10 mouse cellular contexts compared by ENCODE assay signal in the genomic region with DNA sequence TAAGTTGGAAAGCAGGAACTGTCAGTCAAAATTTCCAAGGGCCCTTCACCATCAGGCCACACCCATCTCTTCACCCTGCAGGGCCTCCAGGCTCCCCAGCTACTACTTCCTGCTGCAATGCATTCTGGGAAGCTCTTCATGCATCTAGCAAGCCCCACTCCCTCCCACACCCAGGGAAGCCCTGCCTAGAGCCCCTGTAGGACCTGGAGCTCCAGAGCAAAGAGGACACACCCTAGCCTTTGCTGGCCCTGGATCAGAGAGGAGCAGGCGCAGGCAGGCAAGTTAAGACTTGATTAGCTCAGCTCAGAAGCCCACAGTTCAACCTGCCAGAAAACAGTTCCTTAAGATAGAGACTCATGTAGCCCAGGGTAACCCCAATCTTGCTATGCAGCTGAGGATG. TPM values are rescaled to one million over a fixed set of nuclear protein-coding genes. Genes with fewer than 3 reads are reported as not detected.
A peak's percentile ranks its signal among the peaks of the same experiment; 100 is the strongest.
DNase-seq lines count a peak whose midpoint lies in the region; ATAC-seq and TF ChIP-seq lines count a peak whose summit lies in the region.
"Had no signal": no experiment of that assay in that cellular context is flagged by ENCODE, and none has a peak within 500 bp of the region (broad histone marks: within the 10 kb centered on the region; RNA-seq: fewer than 3 reads in every experiment).

No protein-coding gene starts in this region.

- peak; percentile 85 for ATAC-seq in liver, postnatal 0 days
- peak; percentile 81 for ATAC-seq in stomach, embryonic 15.5 days (ENCODE audit: insufficient read depth, low FRiP score, low read depth)

- H3K9ac ChIP-seq in liver, postnatal 0 days (replicated peaks), result no peak overlapping the region
- no peak overlapping the region for H3K9ac ChIP-seq in stomach, embryonic 15.5 days
- H3K9ac ChIP-seq: embryonic facial prominence, embryonic 13.5 days; hindbrain, embryonic 15.5 days had no signal

- no peak overlapping the region for H3K4me3 ChIP-seq in liver, postnatal 0 days (ENCODE audit: low read depth, low read length)
- no peak overlapping the region for H3K4me3 ChIP-seq in stomach, embryonic 15.5 days (replicated peaks)
- no peak overlapping the region for H3K4me3 ChIP-seq in cerebellum, adult 2 months (replicated peaks; ENCODE audit: insufficient read depth, low read depth, low read length)
- H3K4me3 ChIP-seq: embryonic facial prominence, embryonic 13.5 days; hindbrain, embryonic 15.5 days had no signal

- no peaks in the 10 kb centered on the region for H3K27me3 ChIP-seq in liver, postnatal 0 days (ENCODE audit: insufficient read depth, low read length)
- H3K27me3 ChIP-seq in stomach, embryonic 15.5 days (replicated peaks), result no peaks in the 10 kb centered on the region
- no peaks in the 10 kb centered on the region for H3K27me3 ChIP-seq in cerebellum, adult 2 months (ENCODE audit: control insufficient read depth, insufficient read depth, low read length)
- H3K27me3 ChIP-seq: embryonic facial prominence, embryonic 13.5 days; hindbrain, embryonic 15.5 days had no signal

- 0 out of 2 replicates have a peak, but pooled peaks cover 2% of the 10 kb centered on the region for H3K36me3 ChIP-seq in liver, postnatal 0 days (replicated peaks; ENCODE audit: insufficient read depth, low read length)
- H3K36me3 ChIP-seq in stomach, embryonic 15.5 days, result no peaks in the 10 kb centered on the region
- H3K36me3 ChIP-seq: hindbrain, embryonic 15.5 days had no signal

- peak; percentile 88 for DNase-seq in ES-CJ7 (ENCODE audit: low read depth, low spot score)
- peak; percentile 79 for DNase-seq in c-Kit-positive CD71-positive TER-119-negative erythroid progenitor cells, embryonic 14.5 days (ENCODE audit: low read depth)
- peak; percentile 58 for DNase-seq in liver, postnatal 0 days
- no peak for DNase-seq in frontal cortex, postnatal 10 days (ENCODE audit: low spot score in 2 of 2)
- DNase-seq in cerebellum, adult 2 months, result no peak
- no peak for DNase-seq in ovary, postnatal 10 days (ENCODE audit: low spot score)

- no peak for TF ChIP-seq CTCF in liver, postnatal 0 days (IDR thresholded peaks at IDR 0.05; ENCODE audit: low read depth)
- no peak for TF ChIP-seq CTCF in cerebellum, adult 2 months (IDR thresholded peaks at IDR 0.05; ENCODE audit: borderline replicate concordance, insufficient read depth, low read depth, low read length)

- peak overlapping the region; percentile 7; the same call in 1 of the 2 replicates for H3K4me2 ChIP-seq in liver, postnatal 0 days (ENCODE audit: low read depth, low read length)
- H3K4me2 ChIP-seq in stomach, embryonic 15.5 days, result no peak overlapping the region
- H3K4me2 ChIP-seq: embryonic facial prominence, embryonic 13.5 days; hindbrain, embryonic 15.5 days had no signal

- WGBS in liver, postnatal 0 days (ENCODE audit: insufficient replicate concordance), result 81% methylated on average over 1 of the region's 1 CpGs
- WGBS in stomach, embryonic 15.5 days, result 64% methylated on average over 1 of the region's 1 CpGs
- 89% methylated on average over 1 of the region's 1 CpGs for WGBS in cerebellum, adult 2 months

- TF ChIP-seq POLR2A in cerebellum, adult 2 months (IDR thresholded peaks at IDR 0.05; ENCODE audit: borderline replicate concordance, insufficient read depth, low read length), result no peak

- peaks cover 20% of the 10 kb centered on the region for H3K4me1 ChIP-seq in liver, postnatal 0 days (ENCODE audit: insufficient read depth)
- H3K4me1 ChIP-seq in stomach, embryonic 15.5 days, result peaks cover 15% of the 10 kb centered on the region; the same call in 1 of the 2 replicates
- no peaks in the 10 kb centered on the region for H3K4me1 ChIP-seq in cerebellum, adult 2 months (ENCODE audit: control insufficient read depth, insufficient read depth, low read length)
- H3K4me1 ChIP-seq: hindbrain, embryonic 15.5 days had no signal

- 0 out of 2 replicates have a peak overlapping the region, but pooled peaks have one; percentile 64 for H3K27ac ChIP-seq in liver, postnatal 0 days (ENCODE audit: low read depth)
- H3K27ac ChIP-seq in stomach, embryonic 15.5 days, result peak overlapping the region; percentile 69
- H3K27ac ChIP-seq in cerebellum, adult 2 months (ENCODE audit: insufficient read depth, low read length), result no peak overlapping the region
- H3K27ac ChIP-seq: embryonic facial prominence, embryonic 13.5 days; hindbrain, embryonic 15.5 days had no signal

- no peaks in the 10 kb centered on the region for H3K9me3 ChIP-seq in liver, postnatal 0 days (ENCODE audit: low read length)
- no peaks in the 10 kb centered on the region for H3K9me3 ChIP-seq in stomach, embryonic 15.5 days
- H3K9me3 ChIP-seq: embryonic facial prominence, embryonic 13.5 days; hindbrain, embryonic 15.5 days had no signal

- TF ChIP-seq EP300 in liver, postnatal 0 days (IDR thresholded peaks at IDR 0.05; ENCODE audit: low read depth), result no peak

RNA-seq across cellular contexts. Expression of a gene that starts 3.9 kb away (rescaled TPM):
- 1.2 and 2.1 TPM in 2 replicates for polyA plus RNA-seq in liver, postnatal 0 days (2015; fragmentation: Nextera tagmentation; extraction: Ambion mirVana)
- polyA plus RNA-seq in stomach, embryonic 15.5 days (2015; fragmentation: Nextera tagmentation; extraction: Ambion mirVana), result 8.4 and 9.1 TPM in 2 replicates
- polyA plus RNA-seq in cerebellum, adult 2 months (2012; rRNA removed), result 0.21 and 0.52 TPM in 2 replicates

RNA-seq across cellular contexts. Expression of a gene that starts 26.8 kb away (rescaled TPM):
- polyA plus RNA-seq in liver, postnatal 0 days (2015; fragmentation: Nextera tagmentation; extraction: Ambion mirVana), result not detected in 2 replicates
- 0.22 and 0.28 TPM in 2 replicates for polyA plus RNA-seq in stomach, embryonic 15.5 days (2015; fragmentation: Nextera tagmentation; extraction: Ambion mirVana)
- 0.47 and 1.7 TPM in 2 replicates for polyA plus RNA-seq in cerebellum, adult 2 months (2012; rRNA removed)
- polyA plus RNA-seq: neural tube, embryonic 11.5 days had no signal

RNA-seq across cellular contexts. Expression of a gene that starts 46.8 kb away (rescaled TPM):
- polyA plus RNA-seq in liver, postnatal 0 days (2015; fragmentation: Nextera tagmentation; extraction: Ambion mirVana), result 18.5 and 18.8 TPM in 2 replicates
- 16.6 and 18.9 TPM in 2 replicates for polyA plus RNA-seq in stomach, embryonic 15.5 days (2015; fragmentation: Nextera tagmentation; extraction: Ambion mirVana)
- polyA plus RNA-seq in cerebellum, adult 2 months (2012; rRNA removed), result 26.1 and 27.3 TPM in 2 replicates

RNA-seq across cellular contexts. Expression of a gene that starts 52.2 kb away (rescaled TPM):
- 0.08 TPM in 2 replicates for polyA plus RNA-seq in liver, postnatal 0 days (2015; fragmentation: Nextera tagmentation; extraction: Ambion mirVana)
- 0.61 and 0.65 TPM in 2 replicates for polyA plus RNA-seq in stomach, embryonic 15.5 days (2015; fragmentation: Nextera tagmentation; extraction: Ambion mirVana)
- polyA plus RNA-seq in cerebellum, adult 2 months (2012; rRNA removed), result 0.33 and 0.67 TPM in 2 replicates

RNA-seq across cellular contexts. Expression of a gene that starts 52.4 kb away (rescaled TPM):
- 11.5 and 12.2 TPM in 2 replicates for polyA plus RNA-seq in liver, postnatal 0 days (2015; fragmentation: Nextera tagmentation; extraction: Ambion mirVana)
- 47.6 and 51.4 TPM in 2 replicates for polyA plus RNA-seq in stomach, embryonic 15.5 days (2015; fragmentation: Nextera tagmentation; extraction: Ambion mirVana)
- polyA plus RNA-seq in cerebellum, adult 2 months (2012; rRNA removed), result 93.1 and 95.8 TPM in 2 replicates

Comparison
In these comparisons a context has a peak if more than half of its experiments do, and no peak if none do; other contexts are left out.
1. DNase-seq: peak in ES-CJ7 (single experiment), c-Kit-positive CD71-positive TER-119-negative erythroid progenitor cells, embryonic 14.5 days (single experiment) and liver, postnatal 0 days (single experiment); none in frontal cortex, postnatal 10 days (0 of 2), cerebellum, adult 2 months (0 of 2) and ovary, postnatal 10 days (single experiment).